Mouse (Mus musculus) heart, postnatal 0 days (tissue): ENCODE measurements at regions not wholly inside any gene's neighbourhood (a gene's known extent, or its start where the extent isn't known, plus 50 kb on each side); places are given as distances from the start of the nearest gene placed in this dataset.

Source experiments
- CTCF ChIP-seq: IDR thresholded peaks from 2 replicates; pipeline ENCODE4 v1.5.1; 2016; ENCODE audit warnings: antibody characterized with exemption, control low read depth, low read depth
- EP300 ChIP-seq: IDR thresholded peaks from 2 replicates; pipeline ENCODE4 v1.6.1; 2016; ENCODE audit warnings: antibody characterized with exemption, low read depth

GRCm38 (mm10) chr13:70313205-70313604 is 324.2 kb downstream of the Ice1 start:
- no peak for TF ChIP-seq CTCF
- TF ChIP-seq EP300, result no peak
